Mouse (Mus musculus) gastrocnemius, postnatal 36 days (tissue): ENCODE measurements around the gene Bex6. TPM values are rescaled to one million over a fixed set of nuclear protein-coding genes. Genes with fewer than 3 reads are reported as not detected.
A peak's percentile ranks its signal among the peaks of the same experiment; 100 is the strongest.
"Not testable (repeated sequence)": the region's sequence is repeated elsewhere in the genome, so short reads cannot be mapped to it uniquely, and the experiment has no call there.

Source experiments
- DNase-seq, 2 experiments: peaks; one replicate each; pipeline ENCODE4 v3.0.0; 2022
- intact Hi-C: fragments of 180-260 bp; cut with DNase I; formaldehyde crosslinking; loops from one replicate; pipeline ENCODE4 v1.15.1; 2025
- total RNA-seq, 2 experiments: library from RNA; stranded (reverse); gene quantifications; 2 replicates each; pipeline ENCODE4 v1.2.3; 2021

Gene Bex6
- total RNA-seq, 2 experiments from 2014 or later, result not detected

- intact Hi-C loops, result no loop called here
- no peak for DNase-seq
Measured at GRCm38 (mm10) chr16:32171031-32171731, 8.4 kb upstream of the Bex6 start.

GRCm38 (mm10) chr16:32173401-32173800 lies 6.2 kb upstream of the Bex6 start:
- no peak for DNase-seq
- intact Hi-C loops, result no loop called here

GRCm38 (mm10) chr16:32174340-32175005 lies 5.2 kb upstream of the Bex6 start:
- intact Hi-C loops, result no loop called here
- no peak for DNase-seq

- intact Hi-C loops, result no loop called here
- no peak for DNase-seq
Measured at GRCm38 (mm10) chr16:32175029-32175428, 4.6 kb upstream of the Bex6 start.

- no peak for DNase-seq
- intact Hi-C loops, result no loop called here
Measured at GRCm38 (mm10) chr16:32176896-32177686, 2.5 kb upstream of the Bex6 start.

- intact Hi-C loops, result no loop called here
- no peak for DNase-seq
Measured at GRCm38 (mm10) chr16:32186056-32186455, 6.4 kb downstream of the Bex6 start.

GRCm38 (mm10) chr16:32189109-32189508 lies 9.5 kb downstream of the Bex6 start:
- peak in 1 of 2 experiments; percentile 27 for DNase-seq
- intact Hi-C loops, result no loop called here

- intact Hi-C loops, result no loop called here
- no peak for DNase-seq
Measured at GRCm38 (mm10) chr16:32190011-32190441, 10.4 kb downstream of the Bex6 start.

GRCm38 (mm10) chr16:32200256-32201003 lies 20.8 kb downstream of the Bex6 start:
- DNase-seq, result no peak
- intact Hi-C loops, result loop anchor here (5.0 kb wide), 1 partner anchor 83 kb away; no protein-coding TSS in a partner anchor

GRCm38 (mm10) chr16:32201004-32201325 lies 21.3 kb downstream of the Bex6 start:
- no peak for DNase-seq
- intact Hi-C loops, result loop anchor here (5.0 kb wide), 1 partner anchor 84 kb away; no protein-coding TSS in a partner anchor

GRCm38 (mm10) chr16:32202681-32203080 lies 23.1 kb downstream of the Bex6 start:
- intact Hi-C loops, result loop anchor here (5.0 kb wide), 1 partner anchor 85 kb away; no protein-coding TSS in a partner anchor
- peak; percentile 63 to 66 for DNase-seq

- DNase-seq, result no peak
- intact Hi-C loops, result loop anchor here (5.0 kb wide), 1 partner anchor 88 kb away; no protein-coding TSS in a partner anchor
Measured at GRCm38 (mm10) chr16:32204902-32205301, 25.3 kb downstream of the Bex6 start.

- no peak for DNase-seq
- intact Hi-C loops, result no loop called here
Measured at GRCm38 (mm10) chr16:32214156-32214555, 34.5 kb downstream of the Bex6 start.

- no peak for DNase-seq
- intact Hi-C loops, result no loop called here
Measured at GRCm38 (mm10) chr16:32214804-32215576, 35.4 kb downstream of the Bex6 start.

- intact Hi-C loops, result no loop called here
- no peak for DNase-seq
Measured at GRCm38 (mm10) chr16:32221803-32222202, 42.2 kb downstream of the Bex6 start.

GRCm38 (mm10) chr16:32222399-32222798 lies 42.8 kb downstream of the Bex6 start:
- intact Hi-C loops, result no loop called here
- DNase-seq, result no peak

GRCm38 (mm10) chr16:32232050-32232449 lies 52.4 kb downstream of the Bex6 start:
- intact Hi-C loops, DNase-seq: not testable (repeated sequence)
